Mouse (Mus musculus) naive thymus-derived CD4-positive, alpha-beta T cell, adult 5 months (primary cell): ENCODE measurements around the gene Olfr1201. TPM values are rescaled to one million over a fixed set of nuclear protein-coding genes. Genes with fewer than 3 reads are reported as not detected.

ENCODE experiments used
- polyA plus RNA-seq: library from polyadenylated mRNA; unstranded; fragments of 100-300 nt; shearing (Covaris generic); gene quantifications from one replicate; pipeline ENCODE4 v1.2.1, GENCODE M21; 2017

Olfr1201 gene
- not detected for polyA plus RNA-seq

DNA sequence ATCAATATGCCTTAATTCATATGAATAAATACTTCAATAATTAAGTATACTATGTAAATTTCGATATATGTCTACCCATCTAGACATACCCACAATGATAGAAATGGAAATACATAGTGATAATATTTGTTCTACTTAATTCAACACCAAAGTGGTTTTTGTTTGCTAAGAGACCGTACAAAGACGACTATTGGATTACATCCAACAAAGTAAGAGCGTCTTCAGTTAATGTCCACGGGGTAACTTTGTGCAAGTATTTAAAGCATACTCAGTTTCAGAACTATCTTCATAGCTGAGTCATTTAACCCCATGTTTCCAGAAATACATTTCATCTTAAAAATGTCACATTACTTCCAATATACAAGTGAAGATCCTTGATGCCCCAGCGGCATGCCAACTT, at the start of gene Olfr1201:
Gene Olfr1201 (plus strand): TSS at position 301 of the 400 bp plus-strand sequence.

DNA sequence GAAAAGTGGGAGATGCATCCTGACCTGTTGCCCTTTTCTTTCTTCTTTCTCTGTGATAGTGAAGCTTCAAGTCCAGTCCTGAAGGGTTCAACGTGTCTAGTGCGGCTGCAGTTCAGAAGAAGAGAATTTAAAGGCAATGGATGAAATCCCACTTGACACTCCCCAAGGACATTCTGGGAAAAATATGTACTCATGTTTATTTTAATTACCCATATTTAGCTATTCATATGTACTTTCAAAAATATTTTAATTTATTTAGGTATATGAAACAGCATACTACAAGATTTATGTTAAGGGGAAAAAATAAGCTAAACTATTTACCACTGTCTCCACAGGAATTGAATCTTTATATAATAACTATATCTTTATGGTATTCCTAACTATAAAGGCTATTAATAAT, 41.6 kb upstream of the Olfr1201 start, which contains the start of gene Olfr1198:
Gene Olfr1198 (minus strand): TSS at position 101 of the 400 bp plus-strand sequence.

DNA sequence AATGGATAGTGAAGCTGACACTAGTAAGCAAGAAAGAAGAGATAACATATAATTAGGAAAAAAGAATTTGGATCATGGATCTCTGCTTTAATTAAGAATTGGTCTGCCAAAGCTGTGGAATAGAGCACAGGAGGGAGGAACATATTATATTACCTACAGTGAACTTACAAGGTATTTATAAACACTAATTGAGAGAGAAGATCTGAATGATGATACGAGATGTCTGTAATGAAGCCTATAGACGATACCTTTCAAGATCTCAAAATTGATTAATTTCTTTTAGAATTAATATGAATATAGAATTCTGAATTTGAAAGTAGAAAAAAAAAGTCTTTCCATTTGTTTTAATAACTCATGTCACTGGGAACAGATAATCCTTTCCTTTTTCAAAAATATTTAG, 32.5 kb upstream of the Olfr1201 start, which contains the start of gene Olfr1199:
Gene Olfr1199 (minus strand): TSS at position 101 of the 400 bp plus-strand sequence.

DNA sequence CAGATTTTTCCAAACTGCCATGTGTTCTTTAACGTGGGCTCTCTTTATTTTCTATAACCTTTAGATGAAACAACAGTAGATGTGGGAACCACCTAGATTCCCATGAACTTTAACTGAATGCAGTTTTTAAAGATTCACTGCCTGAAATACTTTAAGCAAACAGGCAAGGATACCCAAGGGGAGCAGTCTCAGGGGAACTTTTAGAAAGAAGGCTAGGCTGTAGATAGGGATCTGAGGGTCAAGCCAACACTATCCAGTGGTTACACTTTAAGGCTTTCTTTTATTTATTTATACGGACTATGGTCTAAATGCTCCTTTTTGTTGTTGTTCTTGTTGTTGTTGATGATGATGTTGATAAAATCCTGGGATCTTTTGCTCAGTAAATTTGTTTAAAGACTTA, 22.4 kb upstream of the Olfr1201 start, which contains the start of gene Olfr1200:
Gene Olfr1200 (minus strand): TSS at position 101 of the 400 bp plus-strand sequence.

DNA sequence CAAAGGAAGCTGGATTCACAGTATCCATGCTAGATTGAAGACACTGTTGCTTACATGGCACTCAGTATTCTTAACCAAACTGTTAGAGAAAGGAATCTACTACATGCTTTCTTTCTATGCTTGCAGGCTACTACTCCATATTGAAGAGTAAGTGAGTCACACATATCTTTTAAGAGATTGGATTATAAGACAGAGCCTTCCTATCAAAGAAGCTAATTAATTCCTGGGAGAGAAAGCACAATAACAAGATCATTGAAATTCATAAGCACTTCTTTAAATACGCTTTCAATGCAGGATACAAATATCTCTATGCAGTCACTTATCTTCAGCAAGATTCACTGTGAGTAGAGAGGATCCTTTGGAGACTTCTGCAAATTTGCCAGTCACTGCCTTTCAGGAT, 21.4 kb downstream of the Olfr1201 start, which contains the start of gene Olfr1202:
Gene Olfr1202 (plus strand): TSS at position 301 of the 400 bp plus-strand sequence.

DNA sequence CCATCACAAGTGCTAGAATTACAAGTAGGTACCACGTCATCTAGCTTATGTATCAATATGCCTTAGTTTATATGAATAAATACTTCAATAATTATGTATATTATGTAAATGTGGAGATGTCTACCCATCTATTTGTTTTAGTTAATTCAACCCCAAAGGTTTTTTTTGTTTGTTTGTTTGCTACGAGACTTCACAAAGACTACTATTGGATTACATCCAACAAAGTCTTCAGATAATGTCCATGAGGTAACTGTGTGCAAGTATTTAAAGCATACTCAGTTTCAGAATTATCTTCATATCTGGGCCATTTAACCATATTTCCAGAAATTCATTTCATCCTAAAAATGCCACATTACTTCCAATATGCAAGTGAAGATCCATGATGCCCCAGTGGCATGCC, 36.6 kb downstream of the Olfr1201 start, which contains the start of gene Olfr1205:
Gene Olfr1205 (plus strand): TSS at position 301 of the 400 bp plus-strand sequence.

Other genes with a start within 250 kb of the Olfr1201 start
- gene Olfr1188, start 236.1 kb upstream of the Olfr1201 start, polyA plus RNA-seq: not detected
- gene Olfr1189, start 206.6 kb upstream of the Olfr1201 start, polyA plus RNA-seq: not detected
- gene Olfr1191-ps1, start 152.5 kb upstream of the Olfr1201 start, polyA plus RNA-seq: not detected
- gene Olfr1192-ps1, start 144.5 kb upstream of the Olfr1201 start, polyA plus RNA-seq: not detected
- gene Olfr1193, start 117.4 kb upstream of the Olfr1201 start, polyA plus RNA-seq: not detected
- 0.40 TPM for gene Olfr1195, start 103.8 kb upstream of the Olfr1201 start, polyA plus RNA-seq
- gene Olfr1196, start 88.4 kb upstream of the Olfr1201 start, polyA plus RNA-seq: not detected
- not detected for gene Olfr1197, start 60.7 kb upstream of the Olfr1201 start, polyA plus RNA-seq
- not detected for gene Olfr1198, start 41.7 kb upstream of the Olfr1201 start, polyA plus RNA-seq
- gene Olfr1199, start 32.6 kb upstream of the Olfr1201 start, polyA plus RNA-seq: not detected
- not detected for gene Olfr1200, start 22.5 kb upstream of the Olfr1201 start, polyA plus RNA-seq
- not detected for gene Olfr1202, start 21.5 kb downstream of the Olfr1201 start, polyA plus RNA-seq
- 0.05 TPM for gene Olfr1205, start 36.7 kb downstream of the Olfr1201 start, polyA plus RNA-seq
- gene Olfr1204, start 56.3 kb downstream of the Olfr1201 start, polyA plus RNA-seq: not detected
- gene Olfr1206, start 70.2 kb downstream of the Olfr1201 start, polyA plus RNA-seq: not detected
- gene Olfr1208, start 109.3 kb downstream of the Olfr1201 start, polyA plus RNA-seq: 0.12 TPM
- gene Olfr1209, start 122.1 kb downstream of the Olfr1201 start, polyA plus RNA-seq: not detected
- gene Olfr1211, start 145.1 kb downstream of the Olfr1201 start, polyA plus RNA-seq: not detected
- gene Olfr1212, start 160.9 kb downstream of the Olfr1201 start, polyA plus RNA-seq: not detected
- not detected for gene Gm13762, start 187.2 kb downstream of the Olfr1201 start, polyA plus RNA-seq
- not detected for gene Olfr1214, start 199.6 kb downstream of the Olfr1201 start, polyA plus RNA-seq
- 0.17 TPM for gene Olfr1215, start 213.9 kb downstream of the Olfr1201 start, polyA plus RNA-seq
- not detected for gene Olfr1216, start 225.3 kb downstream of the Olfr1201 start, polyA plus RNA-seq
- 0.21 TPM for gene Olfr1217, start 239.0 kb downstream of the Olfr1201 start, polyA plus RNA-seq